Mouse (Mus musculus) heart, adult 10 weeks (tissue): ENCODE data around the gene Usp40. TPM values are rescaled to one million over a fixed set of nuclear protein-coding genes. Genes with fewer than 3 reads are reported as not detected.

Experiments
- polyA plus RNA-seq: library from polyadenylated mRNA; stranded (reverse); fragments of 350-450 nt; fragmentation: Illumina TruSeq; extraction: RNeasy Lipid Tissue Mini Kit (QIAGEN cat#74804); gene quantifications from one replicate; pipeline ENCODE4 v1.2.3, GENCODE M21; 2014; ENCODE audit warnings: low read depth, low replicate concordance

Usp40 gene
- polyA plus RNA-seq, result 18.7 TPM

GRCm38 (mm10) chr1:88008211-88008697 lies at the start of gene Usp40:
Gene Usp40 (minus strand): TSS chr1:88008551.

DNA sequence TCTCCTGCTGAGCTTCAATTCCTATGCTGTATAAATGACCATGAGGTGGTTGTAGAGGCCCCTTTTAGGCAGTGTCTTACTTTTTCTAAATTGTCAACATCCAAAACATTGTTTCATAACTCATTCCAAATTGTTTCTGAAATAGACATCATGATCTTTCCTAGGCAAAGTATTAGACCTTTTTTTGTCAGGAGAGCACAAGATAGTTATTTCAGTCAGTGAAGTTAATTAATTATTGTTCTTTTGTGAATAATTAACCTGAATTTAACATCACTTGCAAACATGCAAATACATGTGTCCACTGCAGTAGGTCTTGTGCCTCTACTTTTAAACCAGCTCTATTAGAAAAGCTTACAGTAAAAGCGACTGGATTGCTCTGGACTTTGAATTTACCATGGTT lies 46.7 kb upstream of the Usp40 start, which contains the start of gene Ugt1a10:
Gene Ugt1a10 (plus strand): TSS at position 301 of the 400 bp plus-strand sequence.

Other genes starting within 250 kb of the Usp40 start
- gene Sag, start 204.9 kb downstream of the Usp40 start, polyA plus RNA-seq, result not detected
- gene Dgkd, start 155.3 kb downstream of the Usp40 start, polyA plus RNA-seq, result 27.1 TPM
- not detected for gene Ugt1a10, start 46.8 kb upstream of the Usp40 start, polyA plus RNA-seq
- not detected for gene Ugt1a9, start 62.2 kb upstream of the Usp40 start, polyA plus RNA-seq
- not detected for gene Ugt1a8, start 79.3 kb upstream of the Usp40 start, polyA plus RNA-seq
- gene Ugt1a7c, start 86.5 kb upstream of the Usp40 start, polyA plus RNA-seq, result 1.3 TPM
- not detected for gene Ugt1a6b, start 94.7 kb upstream of the Usp40 start, polyA plus RNA-seq
- gene Ugt1a6a, start 126.3 kb upstream of the Usp40 start, polyA plus RNA-seq, result 1.7 TPM
- gene Ugt1a5, start 157.5 kb upstream of the Usp40 start, polyA plus RNA-seq, result not detected
- not detected for gene Ugt1a2, start 192.1 kb upstream of the Usp40 start, polyA plus RNA-seq
- not detected for gene Dnajb3, start 197.2 kb upstream of the Usp40 start, polyA plus RNA-seq
- 0.68 TPM for gene Ugt1a1, start 203.4 kb upstream of the Usp40 start, polyA plus RNA-seq
- gene Mroh2a, start 218.4 kb upstream of the Usp40 start, polyA plus RNA-seq, result not detected